Mouse (Mus musculus) bone marrow macrophage, adult 2 months (primary cell): ENCODE data around the gene Cldn14.

Experiments used
- CTCF ChIP-seq: IDR thresholded peaks from 2 replicates; pipeline ENCODE4 v1.5.1; 2012; ENCODE audit warnings: low read depth, mild to moderate bottlenecking, low read length, moderate library complexity
- POLR2A ChIP-seq: IDR thresholded peaks from 2 replicates; pipeline ENCODE4 v1.6.1; 2012; ENCODE audit warnings: mild to moderate bottlenecking, low read depth, low read length, borderline replicate concordance

DNA sequence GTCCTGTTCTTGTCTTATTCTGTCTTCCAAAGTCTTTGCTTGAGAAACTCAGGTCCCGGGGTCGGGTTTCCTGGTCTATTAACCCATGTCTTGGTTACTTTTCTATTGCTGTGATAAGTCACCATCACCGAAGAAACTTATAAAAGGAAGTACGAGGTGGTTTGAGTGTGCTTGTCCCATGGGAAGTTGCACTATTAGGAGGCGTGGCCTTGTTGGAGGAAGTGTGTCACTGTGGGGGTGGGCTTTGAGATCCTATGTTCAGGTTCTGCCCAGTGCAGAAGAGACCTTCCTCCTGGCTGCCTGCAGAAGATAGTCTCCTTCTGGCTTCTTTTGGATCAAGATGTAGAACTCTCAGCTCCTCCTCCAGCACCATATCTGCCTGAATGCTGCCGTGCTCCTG lies 120.2 kb downstream of the Cldn14 start:
- no peak for TF ChIP-seq CTCF
- TF ChIP-seq POLR2A, result no peak
